Mouse (Mus musculus): ENCODE measurements around the gene Esrrg.

Gene Esrrg

GRCm38 (mm10) chr1:187834576-187834975 is 226.0 kb downstream of the Esrrg start:
- no peak for DNase-seq (ENCODE audit: low spot score)

GRCm38 (mm10) chr1:187836384-187836783 is 227.8 kb downstream of the Esrrg start:
- no peak for DNase-seq (ENCODE audit: low spot score)

GRCm38 (mm10) chr1:187836876-187837275 is 228.3 kb downstream of the Esrrg start:
- DNase-seq (ENCODE audit: low spot score) = no peak

- no peak for DNase-seq (ENCODE audit: low spot score)
These were observed 233.0 kb downstream of the Esrrg start for GRCm38 (mm10) chr1:187841629-187842028.

- no peak for DNase-seq (ENCODE audit: low spot score)
These were observed 234.1 kb downstream of the Esrrg start for GRCm38 (mm10) chr1:187842702-187843101.

GRCm38 (mm10) chr1:187854148-187854547 is 245.6 kb downstream of the Esrrg start:
- no peak for DNase-seq (ENCODE audit: low spot score)

GRCm38 (mm10) chr1:187862339-187862738 is 253.7 kb downstream of the Esrrg start:
- DNase-seq (ENCODE audit: low spot score) = no peak

GRCm38 (mm10) chr1:187868427-187868826 is 259.8 kb downstream of the Esrrg start:
- no peak for DNase-seq (ENCODE audit: low spot score)

GRCm38 (mm10) chr1:187872208-187872607 is 263.6 kb downstream of the Esrrg start:
- DNase-seq (ENCODE audit: low spot score) = no peak

GRCm38 (mm10) chr1:187872744-187873143 is 264.2 kb downstream of the Esrrg start:
- no peak for DNase-seq (ENCODE audit: low spot score)

- no peak for DNase-seq (ENCODE audit: low spot score)
These were observed 265.2 kb downstream of the Esrrg start for GRCm38 (mm10) chr1:187873770-187874169.

- DNase-seq (ENCODE audit: low spot score) = no peak
These were observed 278.7 kb downstream of the Esrrg start for GRCm38 (mm10) chr1:187887270-187887669.

GRCm38 (mm10) chr1:187888142-187888541 is 279.6 kb downstream of the Esrrg start:
- no peak for DNase-seq (ENCODE audit: low spot score)

GRCm38 (mm10) chr1:187889096-187889495 is 280.5 kb downstream of the Esrrg start:
- DNase-seq (ENCODE audit: low spot score) = no peak

- DNase-seq (ENCODE audit: low spot score) = no peak
These were observed 282.7 kb downstream of the Esrrg start for GRCm38 (mm10) chr1:187891262-187891661.

GRCm38 (mm10) chr1:187895459-187895858 is 286.9 kb downstream of the Esrrg start:
- no peak for DNase-seq (ENCODE audit: low spot score)

- no peak for DNase-seq (ENCODE audit: low spot score)
These were observed 287.7 kb downstream of the Esrrg start for GRCm38 (mm10) chr1:187896291-187896690.

GRCm38 (mm10) chr1:187896910-187897309 is 288.3 kb downstream of the Esrrg start:
- no peak for DNase-seq (ENCODE audit: low spot score)

- no peak for DNase-seq (ENCODE audit: low spot score)
These were observed 290.9 kb downstream of the Esrrg start for GRCm38 (mm10) chr1:187899541-187899940.

- no peak for DNase-seq (ENCODE audit: low spot score)
These were observed 292.2 kb downstream of the Esrrg start for GRCm38 (mm10) chr1:187900756-187901155.

- DNase-seq (ENCODE audit: low spot score) = no peak
These were observed 293.6 kb downstream of the Esrrg start for GRCm38 (mm10) chr1:187902176-187902575.

- no peak for DNase-seq (ENCODE audit: low spot score)
These were observed 296.1 kb downstream of the Esrrg start for GRCm38 (mm10) chr1:187904731-187905130.

- DNase-seq (ENCODE audit: low spot score) = no peak
These were observed 298.8 kb downstream of the Esrrg start for GRCm38 (mm10) chr1:187907407-187907806.

- no peak for DNase-seq (ENCODE audit: low spot score)
These were observed 299.3 kb downstream of the Esrrg start for GRCm38 (mm10) chr1:187907871-187908270.

- no peak for DNase-seq (ENCODE audit: low spot score)
These were observed 302.1 kb downstream of the Esrrg start for GRCm38 (mm10) chr1:187910718-187911117.

Data from spleen, adult 12 weeks (tissue).